Mouse (Mus musculus): Measurements from ENCODE around the gene Tob1. TPM values are rescaled to one million over a fixed set of nuclear protein-coding genes. Genes with fewer than 3 reads are reported as not detected.

The Tob1 gene
- polyA plus RNA-seq, 1 experiment from 2014 or later: 41.2 TPM

GRCm38 (mm10) chr11:94261585-94262370 is 50.5 kb downstream of the Tob1 start:
- 72% methylated on average over 6 of the region's 6 CpGs for WGBS
- Histone ChIP-seq H3K27me3 (ENCODE audit: control insufficient read depth, insufficient read depth, low read length) (no peaks in the 10 kb centered on the region), H3K4me2 (ENCODE audit: low read depth, low read length) (no peak overlapping the region), H3K27ac (ENCODE audit: low read length) (no peak overlapping the region), H3K4me1 (ENCODE audit: control insufficient read depth, insufficient read depth, low read length) (no peaks in the 10 kb centered on the region; the same call in 1 of the 2 replicates), H3K9me3 (replicated peaks; ENCODE audit: control insufficient read depth, low read length) (no peaks in the 10 kb centered on the region), H3K36me3 (ENCODE audit: control insufficient read depth, insufficient read depth) (no peaks in the 10 kb centered on the region), H3K4me3 (ENCODE audit: low read length) (no peak overlapping the region), H3K9ac (ENCODE audit: low read length) (no peak overlapping the region)
- ATAC-seq (replicated peaks; ENCODE audit: extremely low read depth, insufficient read depth, low FRiP score): no peak

Other genes with a start within 250 kb of the Tob1 start
- 182 and 233 TPM in 2 replicates for gene Gm20390, start 243.2 kb upstream of the Tob1 start, polyA plus RNA-seq (2015; fragmentation: Nextera tagmentation; extraction: Ambion mirVana)
- gene Nme1, start 242.9 kb upstream of the Tob1 start, polyA plus RNA-seq (2015; fragmentation: Nextera tagmentation; extraction: Ambion mirVana): 68.6 and 104 TPM in 2 replicates
- gene Spag9, start 215.4 kb upstream of the Tob1 start, polyA plus RNA-seq (2015; fragmentation: Nextera tagmentation; extraction: Ambion mirVana): 31.7 and 36.2 TPM in 2 replicates
- 3.1 and 3.7 TPM in 2 replicates for gene Wfikkn2, start 34.6 kb downstream of the Tob1 start, polyA plus RNA-seq (2015; fragmentation: Nextera tagmentation; extraction: Ambion mirVana)
- gene Gm21885, start 70.4 kb downstream of the Tob1 start, polyA plus RNA-seq (2015; fragmentation: Nextera tagmentation; extraction: Ambion mirVana): not detected in 2 replicates
- 62.4 and 73.2 TPM in 2 replicates for gene Luc7l3, start 110.5 kb downstream of the Tob1 start, polyA plus RNA-seq (2015; fragmentation: Nextera tagmentation; extraction: Ambion mirVana)
- 17.5 and 22.6 TPM in 2 replicates for gene Ankrd40, start 116.5 kb downstream of the Tob1 start, polyA plus RNA-seq (2015; fragmentation: Nextera tagmentation; extraction: Ambion mirVana)
- gene Abcc3, start 181.5 kb downstream of the Tob1 start, polyA plus RNA-seq (2015; fragmentation: Nextera tagmentation; extraction: Ambion mirVana): 1.1 and 1.3 TPM in 2 replicates